Mouse (Mus musculus): ENCODE measurements around the gene Folr2.
A peak's percentile ranks its signal among the peaks of the same experiment; 100 is the strongest.

The Folr2 gene

DNA sequence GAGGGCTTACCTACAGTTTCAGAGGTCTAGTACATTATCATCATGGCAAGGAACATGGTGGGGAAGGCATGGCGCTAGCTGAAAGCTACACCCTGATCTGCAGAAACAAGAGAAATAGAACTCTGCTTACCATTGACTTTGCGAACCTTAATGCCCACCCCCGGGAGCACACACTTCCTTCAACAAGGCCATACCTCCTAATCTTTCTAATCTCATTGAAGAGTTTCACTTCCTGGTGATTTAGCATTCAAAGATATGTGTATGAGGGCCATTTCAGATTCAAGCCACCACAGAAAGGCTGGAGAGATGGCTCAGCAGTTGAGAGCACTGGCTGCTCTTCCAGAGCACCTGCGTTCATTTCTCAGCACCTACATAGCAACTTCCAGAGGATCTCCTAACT lies at the start of gene Folr2:
Gene Folr2 (minus strand): TSS at position 101 of the 400 bp plus-strand sequence.
- DNase-seq (ENCODE audit: extremely low read depth, insufficient read length, low spot score) = no peak

GRCm38 (mm10) chr7:101906696-101907095 lies 49.7 kb upstream of the Folr2 start:
- no peak for DNase-seq (ENCODE audit: extremely low read depth, insufficient read length, low spot score)

- DNase-seq (ENCODE audit: extremely low read depth, insufficient read length, low spot score) = no peak
Measured at GRCm38 (mm10) chr7:101906287-101906681, 49.3 kb upstream of the Folr2 start, which contains the start of gene Tomt. Gene Tomt (minus strand): TSS chr7:101906359.

GRCm38 (mm10) chr7:101905561-101906286 lies 48.7 kb upstream of the Folr2 start, which contains the start of gene Lamtor1:
Gene Lamtor1 (plus strand): TSS chr7:101905904.
- DNase-seq (ENCODE audit: extremely low read depth, insufficient read length, low spot score) = peak; percentile 98

DNA sequence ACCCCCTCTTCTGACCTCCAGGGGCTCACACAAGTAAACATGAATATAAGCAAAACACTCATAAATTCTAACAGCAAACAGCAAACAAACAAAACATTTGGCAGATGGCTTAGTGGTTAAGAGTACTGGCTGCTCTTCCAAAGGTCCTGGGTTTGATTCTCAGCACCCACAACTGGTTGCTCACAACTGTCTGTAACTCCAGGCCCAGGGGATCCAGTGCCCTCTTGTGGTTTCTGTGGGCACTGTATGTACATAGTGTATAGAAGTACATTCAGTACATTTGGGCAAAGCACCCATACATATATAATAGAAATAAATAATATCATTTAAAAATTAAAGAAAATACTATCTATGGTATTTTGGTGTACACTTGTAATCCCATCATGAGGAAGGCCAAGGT lies 45.9 kb upstream of the Folr2 start:
- DNase-seq (ENCODE audit: extremely low read depth, insufficient read length, low spot score) = no peak

DNA sequence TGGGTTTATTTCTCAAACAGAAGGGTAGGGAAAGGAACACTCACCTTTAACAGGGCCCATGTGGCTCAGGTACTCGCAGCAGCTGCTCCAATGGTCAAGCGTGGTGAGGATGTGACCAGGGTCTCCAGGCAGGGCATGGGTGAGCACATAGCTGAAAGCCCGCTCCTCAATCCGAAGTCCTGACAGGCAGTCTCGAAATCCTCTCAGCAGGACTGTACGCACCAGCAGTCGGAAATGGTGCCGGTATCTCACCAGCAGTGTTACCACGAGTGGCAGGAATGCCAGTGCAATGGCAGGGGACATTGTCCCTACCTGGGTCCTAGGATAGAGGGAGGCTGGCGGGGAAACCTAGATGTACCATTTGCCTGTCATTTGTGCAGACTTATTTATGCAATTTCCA lies 45.0 kb upstream of the Folr2 start:
- DNase-seq (ENCODE audit: extremely low read depth, insufficient read length, low spot score) = no peak

DNA sequence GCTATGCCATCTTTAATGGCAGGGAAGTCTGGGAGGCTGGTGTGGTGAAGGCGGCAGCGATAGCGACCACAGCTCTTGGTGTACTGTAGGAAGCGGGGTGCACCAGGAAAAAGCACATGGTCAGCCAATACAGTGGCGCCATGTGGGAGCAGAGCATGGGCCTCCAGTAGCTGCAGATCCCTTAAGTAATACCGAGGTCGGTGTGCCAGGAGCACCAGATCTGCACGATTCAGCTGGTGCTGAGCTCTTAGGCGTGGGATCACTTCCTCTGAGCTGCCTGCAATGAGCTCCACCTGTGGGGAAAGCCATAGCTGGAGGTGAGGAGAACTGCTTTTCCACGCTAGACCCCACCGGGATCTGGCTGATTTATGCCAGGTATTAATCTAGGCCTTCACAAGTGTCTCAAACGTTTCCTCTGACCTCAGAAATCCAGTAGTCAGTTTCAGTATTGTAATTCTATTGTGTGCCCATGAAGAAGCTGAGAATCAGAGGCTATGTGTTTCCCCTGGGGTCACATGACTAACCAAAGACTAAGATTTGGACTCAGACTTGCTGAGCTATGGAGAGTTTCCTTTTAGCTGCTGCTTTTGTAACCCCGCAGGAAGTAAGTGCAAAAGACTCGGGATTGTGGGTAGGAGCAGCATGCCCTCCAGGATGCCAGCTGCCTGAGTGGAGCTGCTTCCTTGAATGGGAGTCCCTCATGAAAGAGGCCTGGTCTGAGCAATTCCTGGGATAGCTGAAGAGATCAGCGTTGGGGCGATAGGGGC lies 43.5 kb upstream of the Folr2 start:
- no peak for DNase-seq (ENCODE audit: extremely low read depth, insufficient read length, low spot score)

DNA sequence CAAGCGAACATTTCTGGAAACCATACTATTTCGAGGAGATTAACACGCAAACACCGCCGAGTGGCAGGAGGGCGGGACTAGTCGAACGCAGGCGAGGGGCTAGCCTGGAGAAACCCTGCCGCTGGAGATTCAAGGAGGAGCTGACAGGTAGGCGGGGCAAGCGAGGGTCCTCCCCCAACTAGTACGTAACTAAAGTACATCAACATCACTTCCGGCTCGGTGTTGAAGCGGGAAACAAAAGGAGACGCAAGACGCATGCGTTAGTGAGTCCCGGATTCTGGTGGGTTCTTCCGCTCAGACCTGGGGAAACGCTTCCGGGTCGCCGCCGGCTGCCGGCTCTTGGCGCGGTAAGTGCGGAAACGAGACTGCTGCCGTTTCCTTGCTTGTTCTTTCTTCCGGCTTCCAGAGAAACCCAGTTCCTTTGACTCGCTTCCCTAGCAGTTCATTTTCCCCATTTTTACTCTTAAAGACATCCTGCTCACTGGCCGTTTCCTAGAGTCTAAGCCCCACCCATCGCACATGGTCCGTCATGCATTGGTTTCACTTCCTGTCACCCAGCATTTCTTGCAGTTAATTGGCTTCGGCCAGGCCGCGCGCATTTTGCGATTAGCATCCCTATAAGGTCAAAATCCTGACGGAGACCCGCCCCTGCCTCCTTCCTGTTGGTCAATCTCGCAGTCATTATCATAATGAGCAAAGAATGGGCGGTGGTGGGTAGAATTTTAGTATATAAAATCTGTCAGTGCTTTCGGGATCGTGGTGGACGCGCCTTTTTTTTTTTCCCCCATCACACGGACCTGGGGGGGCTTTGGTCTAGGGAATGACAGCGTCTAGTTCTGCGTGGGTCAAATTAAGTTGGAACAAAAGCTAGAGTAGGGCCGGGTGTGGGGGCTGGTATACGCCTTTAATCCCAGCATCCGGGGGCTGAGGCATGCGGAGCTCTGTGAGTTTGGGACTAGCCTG lies 39.4 kb upstream of the Folr2 start:
- peak; percentile 95 for DNase-seq (ENCODE audit: extremely low read depth, insufficient read length, low spot score)

DNA sequence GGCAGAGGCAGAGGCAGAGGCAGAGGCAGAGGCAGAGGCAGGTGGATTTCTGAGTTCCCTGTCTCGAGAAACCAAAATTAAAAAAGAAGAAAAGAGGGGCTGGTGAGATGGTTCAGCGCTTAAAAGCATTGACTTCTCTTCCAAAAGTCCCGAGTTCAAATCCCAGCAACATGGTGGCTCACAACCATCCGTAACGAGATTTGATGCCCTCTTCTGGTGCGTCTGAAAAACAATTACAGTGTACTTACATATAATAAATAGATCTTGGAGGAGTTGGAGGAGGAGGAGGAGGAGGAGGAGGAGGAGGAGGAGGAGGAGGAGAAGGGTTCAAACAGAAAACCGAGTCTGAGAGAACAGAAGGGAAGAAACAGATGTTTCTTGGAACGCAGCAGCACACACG lies 38.7 kb upstream of the Folr2 start:
- no peak for DNase-seq (ENCODE audit: extremely low read depth, insufficient read length, low spot score)

- no peak for DNase-seq (ENCODE audit: extremely low read depth, insufficient read length, low spot score)
Measured at GRCm38 (mm10) chr7:101888460-101888859, 31.5 kb upstream of the Folr2 start.

GRCm38 (mm10) chr7:101886274-101886673 lies 29.3 kb upstream of the Folr2 start:
- DNase-seq (ENCODE audit: extremely low read depth, insufficient read length, low spot score) = no peak

- DNase-seq (ENCODE audit: extremely low read depth, insufficient read length, low spot score) = no peak
Measured at GRCm38 (mm10) chr7:101884160-101884559, 27.2 kb upstream of the Folr2 start.

DNA sequence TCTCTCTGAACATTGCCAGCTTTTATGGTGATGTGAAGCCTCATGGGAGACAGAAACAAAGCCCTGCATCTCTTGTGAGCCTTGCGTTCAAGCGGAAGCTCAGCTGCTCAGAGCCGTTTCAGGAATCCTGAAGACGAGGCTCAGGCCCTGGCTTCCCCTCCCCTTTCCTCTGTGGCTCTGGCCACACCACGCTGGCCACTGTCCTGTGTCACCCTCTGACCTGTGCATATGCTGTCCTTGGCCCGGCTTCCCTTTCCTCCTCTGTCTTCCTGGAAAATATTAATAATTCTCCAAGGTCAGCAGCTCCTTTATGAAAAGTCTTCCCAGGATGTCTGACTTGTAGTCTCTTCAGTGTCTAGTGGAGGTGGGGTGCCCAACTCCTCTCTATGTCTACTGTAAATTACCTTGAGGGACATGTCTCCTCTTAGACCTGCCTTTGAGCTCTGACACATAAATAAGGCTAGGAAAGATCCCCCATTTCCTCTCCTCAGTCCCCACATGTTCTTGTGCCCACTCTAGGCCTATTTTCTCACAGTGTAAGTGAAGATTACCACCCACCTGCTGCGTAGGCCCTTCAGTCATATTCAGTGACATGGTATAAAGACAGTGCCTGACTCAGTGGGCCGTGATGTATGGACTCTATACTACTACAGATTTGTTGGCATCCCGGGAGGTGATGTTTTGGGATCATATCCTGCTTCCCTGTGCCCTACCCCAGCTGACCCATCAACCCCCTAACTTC lies 25.6 kb upstream of the Folr2 start:
- no peak for DNase-seq (ENCODE audit: extremely low read depth, insufficient read length, low spot score)

GRCm38 (mm10) chr7:101880855-101881254 lies 23.9 kb upstream of the Folr2 start:
- DNase-seq (ENCODE audit: extremely low read depth, insufficient read length, low spot score) = no peak

GRCm38 (mm10) chr7:101875978-101876377 lies 19.0 kb upstream of the Folr2 start:
- DNase-seq (ENCODE audit: extremely low read depth, insufficient read length, low spot score) = no peak

GRCm38 (mm10) chr7:101871296-101871695 lies 14.3 kb upstream of the Folr2 start:
- DNase-seq (ENCODE audit: extremely low read depth, insufficient read length, low spot score) = no peak

DNA sequence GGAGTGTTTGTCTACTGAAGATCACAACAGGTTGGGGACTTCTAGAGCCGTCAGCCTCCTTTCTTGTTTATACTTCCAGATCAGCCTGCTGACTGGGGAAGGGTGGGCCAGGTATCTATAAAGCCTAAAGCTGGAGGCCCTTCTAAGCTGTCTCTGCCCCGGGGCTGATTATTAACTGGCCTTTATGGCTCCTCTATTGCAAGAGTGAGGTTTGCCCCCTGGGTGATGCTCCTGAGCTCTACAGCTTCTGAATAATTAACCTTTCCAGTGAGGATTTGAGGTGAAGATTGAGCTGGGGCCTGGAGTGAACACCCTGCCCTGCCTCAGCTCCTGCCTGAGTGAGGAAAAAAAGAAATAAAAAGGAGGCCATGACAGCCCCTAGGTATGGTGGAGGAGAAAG lies 13.6 kb upstream of the Folr2 start, which contains the start of gene Folr1:
Gene Folr1 (minus strand): TSS at position 160 of the 400 bp plus-strand sequence.
- DNase-seq (ENCODE audit: extremely low read depth, insufficient read length, low spot score) = no peak

GRCm38 (mm10) chr7:101869163-101869500 lies 12.1 kb upstream of the Folr2 start:
- DNase-seq (ENCODE audit: extremely low read depth, insufficient read length, low spot score) = no peak

- no peak for DNase-seq (ENCODE audit: extremely low read depth, insufficient read length, low spot score)
Measured at GRCm38 (mm10) chr7:101868241-101869162, 11.5 kb upstream of the Folr2 start.

Data from 3134 (cell line).